Mouse (Mus musculus) heart, adult 2 months (tissue): ENCODE results near the gene Sppl2b.

ENCODE experiments used
- CTCF ChIP-seq: fragments of 200-600 bp; IDR thresholded peaks from 2 replicates; pipeline ENCODE4 v1.8.1; 2022; ENCODE audit warnings: antibody characterized with exemption, mild to moderate bottlenecking, moderate library complexity
- POLR2A ChIP-seq: fragments of 200-500 bp; IDR thresholded peaks from 2 replicates; pipeline ENCODE4 v1.6.1; 2011; ENCODE audit warnings: mild to moderate bottlenecking, low read depth, low read length, control low read depth; ENCODE audit not compliant: insufficient read depth

- TF ChIP-seq CTCF = no peak
- TF ChIP-seq POLR2A = no peak
Measured at GRCm38 (mm10) chr10:80896581-80897485, 41.8 kb downstream of the Sppl2b start.
